Mouse (Mus musculus) naive thymus-derived CD4-positive, alpha-beta T cell, adult 2 months (primary cell): ENCODE measurements around the gene Scn8a.

Experiments
- DNase-seq: peaks from one replicate; pipeline ENCODE4 v3.0.0-alpha.2; 2011; ENCODE audit warnings: low read depth

Gene Scn8a

DNA sequence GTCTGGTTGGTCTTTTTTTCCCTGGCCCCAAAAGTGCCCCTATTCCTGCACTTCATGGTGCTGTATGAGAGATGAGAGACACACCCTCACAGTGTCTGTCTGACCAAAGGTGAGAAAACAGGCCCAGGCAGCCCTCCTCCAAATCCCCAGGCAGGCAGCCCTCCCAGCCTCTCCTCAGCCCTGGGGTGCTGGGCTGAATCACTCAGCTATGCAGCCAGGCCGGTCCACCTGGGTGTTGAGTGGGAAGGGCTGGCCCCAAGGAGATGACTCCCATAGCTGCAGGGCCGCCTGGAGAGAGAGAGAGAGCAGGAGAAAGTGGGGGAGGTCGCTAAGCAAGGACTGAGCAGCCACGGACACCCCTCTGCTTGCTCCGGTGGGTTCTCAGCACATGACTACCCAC, 201.1 kb downstream of the Scn8a start:
- no peak for DNase-seq

DNA sequence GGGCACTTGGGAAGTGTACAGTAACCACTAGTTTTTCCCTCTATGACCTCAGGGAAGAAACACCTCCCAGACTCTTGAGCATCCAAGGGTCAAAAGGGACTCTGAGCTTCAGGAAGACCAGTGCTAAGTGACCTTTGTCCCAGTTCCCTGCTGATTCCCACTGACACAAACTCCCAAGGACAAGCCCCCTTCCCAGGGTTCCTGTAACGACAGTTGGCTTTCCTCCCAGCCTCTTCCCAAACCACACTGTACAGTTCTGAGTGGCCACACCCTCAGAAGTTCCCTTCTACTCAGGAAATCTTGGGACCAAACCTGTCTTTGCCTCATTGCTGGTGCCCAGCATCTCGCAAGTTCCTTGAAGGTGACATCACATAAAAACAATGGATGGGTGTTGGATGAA, 203.1 kb downstream of the Scn8a start:
- DNase-seq = no peak

DNA sequence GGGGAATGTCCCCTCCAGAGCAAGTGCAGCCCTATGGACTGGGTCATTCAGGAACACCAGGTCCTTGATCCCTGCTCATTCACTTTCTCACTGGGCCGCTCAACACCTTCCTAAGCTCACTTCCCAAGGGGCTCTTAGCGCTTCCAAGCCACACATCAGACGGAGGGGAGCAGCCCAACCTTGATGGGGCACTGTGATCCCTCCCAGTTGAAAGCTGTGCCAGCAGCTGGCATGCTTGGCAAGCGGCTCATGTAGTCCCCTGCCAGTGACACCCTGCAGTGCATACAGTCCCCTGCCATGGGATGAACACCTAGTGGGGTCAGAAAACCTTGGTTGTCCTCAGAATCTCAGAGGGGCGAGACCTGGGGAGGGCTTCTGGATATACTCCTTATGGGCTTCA, 204.4 kb downstream of the Scn8a start:
- no peak for DNase-seq

DNA sequence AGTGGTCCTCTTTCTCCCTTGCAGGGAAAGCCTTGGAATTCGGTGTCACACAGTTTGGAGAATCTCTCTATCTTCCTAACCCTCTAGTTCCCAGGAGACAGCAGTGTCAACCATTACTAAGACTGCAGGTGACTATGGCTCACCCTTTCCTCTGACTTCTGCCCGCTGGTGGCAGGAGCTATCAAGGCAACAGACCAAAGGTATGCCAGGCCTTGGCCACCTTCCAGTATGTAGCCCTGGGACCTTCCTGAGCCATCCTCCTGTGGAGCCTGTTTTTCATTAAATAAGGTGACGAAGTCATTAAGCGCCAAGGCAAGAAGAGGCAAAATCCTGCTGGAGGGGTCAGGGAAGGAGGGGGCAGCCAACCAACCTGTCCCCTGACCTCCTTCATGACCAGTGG, 205.5 kb downstream of the Scn8a start:
- DNase-seq = no peak

DNA sequence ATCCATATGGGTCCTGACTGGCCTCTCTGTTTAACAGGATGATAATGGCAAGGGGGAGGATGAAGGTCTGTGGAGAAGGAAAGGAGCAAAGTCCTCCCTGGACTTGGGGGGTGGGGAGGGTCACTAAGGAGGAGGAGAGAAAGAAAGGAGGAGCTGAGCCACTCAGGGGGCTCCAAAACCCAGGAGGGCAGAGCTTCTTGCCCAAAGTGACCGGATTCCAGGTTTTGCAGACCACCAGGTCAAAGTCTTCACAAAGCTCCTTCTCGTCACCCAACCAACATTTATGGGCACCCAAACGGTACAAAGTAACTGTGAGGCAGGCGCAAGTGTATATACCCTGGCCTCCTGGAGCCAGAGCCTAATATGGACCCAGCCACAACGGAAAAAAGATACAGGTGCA, 206.0 kb downstream of the Scn8a start:
- no peak for DNase-seq

DNA sequence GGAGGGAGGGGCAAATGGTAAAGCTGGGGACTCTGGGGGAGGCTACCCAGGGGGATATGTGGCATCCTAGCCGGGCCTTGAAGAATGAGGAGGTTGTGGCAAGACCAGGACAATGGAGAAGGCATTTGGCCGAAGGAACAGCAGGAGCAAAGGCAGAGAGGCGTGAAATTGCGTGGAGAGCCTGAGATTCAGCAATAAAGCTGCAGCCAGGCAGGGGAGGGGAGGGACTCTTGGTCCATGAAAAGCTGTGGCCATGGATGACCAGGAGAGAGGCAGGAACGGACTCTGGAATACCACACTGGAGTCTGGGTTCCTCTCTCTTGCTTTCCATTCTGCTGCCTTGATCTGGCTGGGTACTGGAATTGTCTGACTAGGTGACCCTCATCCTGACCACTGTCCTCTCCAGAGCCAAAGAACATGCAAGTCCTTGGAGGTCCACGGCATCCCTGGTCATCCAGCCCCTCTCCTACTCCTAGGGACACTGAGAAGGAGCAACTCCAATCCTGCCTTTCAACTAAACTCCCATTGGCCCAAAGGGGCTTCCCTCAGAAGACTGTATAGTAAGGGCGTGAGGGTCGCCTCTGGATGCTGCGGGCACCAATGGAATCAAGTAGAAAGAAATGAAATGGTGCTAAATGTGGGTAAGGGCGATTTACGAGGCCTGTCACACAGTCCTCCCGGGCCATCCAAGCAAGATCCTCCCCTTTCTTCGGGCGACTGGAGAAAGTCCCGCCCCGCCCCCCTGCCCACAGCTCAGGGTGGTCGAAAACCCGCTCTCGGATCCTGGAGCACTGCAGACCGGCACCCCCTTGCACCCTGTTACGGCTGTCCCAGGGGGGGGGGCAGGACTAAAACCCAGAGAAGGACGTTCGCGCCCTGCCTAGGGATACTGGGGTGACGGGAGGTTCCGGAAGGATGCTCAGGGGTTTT, 206.7 kb downstream of the Scn8a start:
- DNase-seq = no peak

DNA sequence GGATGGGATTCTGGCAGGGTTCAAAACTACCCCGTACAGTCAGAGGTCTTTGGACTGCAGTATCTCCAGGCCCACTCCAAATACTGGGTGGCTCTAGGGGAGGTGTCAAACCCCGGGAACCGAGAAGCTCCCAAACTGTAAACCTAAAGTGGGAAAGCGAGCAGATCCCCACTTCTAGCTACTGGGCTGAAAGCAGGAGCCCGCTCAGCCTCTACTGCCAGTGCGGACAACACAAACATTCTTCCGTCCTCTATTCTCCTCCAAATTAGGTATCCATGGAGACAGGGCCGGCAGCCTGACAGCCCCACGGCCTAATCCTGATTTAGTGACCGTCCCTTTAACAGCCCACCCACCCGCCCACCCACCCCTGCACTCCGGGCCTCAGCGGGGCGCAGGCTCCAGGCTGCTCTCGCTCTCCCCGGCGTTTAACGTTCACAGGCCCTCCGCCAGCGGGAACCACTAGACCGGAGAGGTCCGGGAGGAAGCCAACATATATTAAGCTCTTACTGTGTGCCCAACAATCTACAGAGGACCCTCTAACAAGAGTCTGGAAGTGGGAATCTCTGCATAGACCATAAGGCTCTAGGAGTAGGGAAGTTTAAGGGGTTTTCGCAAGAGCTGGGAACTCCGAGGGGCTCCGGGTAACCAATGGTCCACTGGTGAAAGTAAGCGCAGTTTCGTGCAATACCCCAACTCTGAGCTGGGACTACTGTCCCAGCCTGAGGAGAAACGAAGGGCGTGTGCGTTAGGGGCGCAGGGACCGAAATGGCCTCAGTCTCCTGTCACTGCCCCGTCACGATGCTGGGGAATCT, 207.5 kb downstream of the Scn8a start:
- DNase-seq = peak; percentile 11

DNA sequence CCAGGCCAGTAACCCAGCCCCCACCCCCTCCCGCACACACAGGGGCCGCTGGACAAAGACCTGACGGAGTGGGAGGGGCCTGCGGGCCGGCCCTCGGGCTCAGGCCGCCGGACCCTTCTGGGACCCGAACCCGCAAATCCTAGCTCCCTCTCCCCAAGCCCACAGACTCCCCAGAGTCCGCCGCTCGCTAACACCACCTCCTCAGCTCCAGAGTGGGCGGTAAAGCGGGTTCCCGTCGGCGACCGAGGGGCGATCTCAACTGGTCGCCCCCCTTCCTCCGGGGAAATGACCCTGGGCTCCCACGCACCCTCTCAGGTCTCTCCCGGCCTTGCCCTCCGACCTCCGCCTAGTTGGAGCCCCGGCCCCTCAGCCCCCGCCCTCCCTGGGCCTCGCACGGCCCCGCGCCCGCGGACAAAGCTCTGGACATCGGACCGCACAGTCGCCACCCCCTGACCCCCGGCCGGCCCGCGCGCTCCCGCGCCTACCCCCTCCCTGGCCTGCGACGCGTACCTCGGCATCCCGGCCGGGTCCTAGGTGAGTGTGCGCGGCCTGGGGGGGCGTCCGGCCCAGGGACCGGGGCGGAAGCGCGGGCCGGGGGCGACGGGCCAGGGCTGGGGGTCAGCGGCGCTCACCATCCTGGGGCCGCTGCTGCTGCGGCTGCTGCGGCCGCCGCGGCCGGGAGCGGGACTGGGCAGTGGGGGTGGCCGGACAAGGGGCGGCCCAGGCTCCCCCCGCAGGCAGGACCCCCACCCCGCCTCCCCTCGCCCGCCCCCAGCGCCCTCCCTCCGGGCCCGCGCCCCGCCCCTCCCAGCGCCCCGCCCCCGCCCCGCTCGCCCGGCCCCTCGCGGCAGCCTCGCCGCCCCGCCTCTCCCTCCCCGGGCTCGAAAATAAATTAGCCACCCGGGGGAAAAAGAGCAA, 208.4 kb downstream of the Scn8a start, which contains the start of gene Fignl2:
TSS of gene Fignl2 (minus strand) at position 755 of the 918 bp plus-strand sequence.
- DNase-seq = no peak

DNA sequence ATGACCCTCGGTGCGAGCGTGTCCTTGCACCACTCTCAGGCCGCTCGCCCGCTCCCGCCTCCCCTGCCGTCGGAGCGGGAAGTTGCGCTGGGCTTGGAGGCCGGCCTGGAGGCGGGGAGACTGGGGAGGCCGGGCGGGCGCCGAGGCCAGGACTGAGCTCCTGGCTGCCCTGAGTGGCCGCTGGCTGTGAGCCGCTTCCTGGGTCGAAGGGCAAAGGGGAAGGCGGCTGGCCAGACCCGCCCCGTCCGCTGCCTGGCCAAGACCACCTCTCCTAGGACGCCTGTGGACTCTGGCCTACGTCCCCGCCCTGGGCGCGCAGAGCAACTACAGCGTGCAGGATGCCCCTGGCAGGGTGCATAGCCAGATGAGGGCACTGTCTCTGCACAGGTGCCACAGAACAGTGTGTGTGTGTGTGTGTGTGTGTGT, 209.1 kb downstream of the Scn8a start:
- peak; percentile 27 for DNase-seq

DNA sequence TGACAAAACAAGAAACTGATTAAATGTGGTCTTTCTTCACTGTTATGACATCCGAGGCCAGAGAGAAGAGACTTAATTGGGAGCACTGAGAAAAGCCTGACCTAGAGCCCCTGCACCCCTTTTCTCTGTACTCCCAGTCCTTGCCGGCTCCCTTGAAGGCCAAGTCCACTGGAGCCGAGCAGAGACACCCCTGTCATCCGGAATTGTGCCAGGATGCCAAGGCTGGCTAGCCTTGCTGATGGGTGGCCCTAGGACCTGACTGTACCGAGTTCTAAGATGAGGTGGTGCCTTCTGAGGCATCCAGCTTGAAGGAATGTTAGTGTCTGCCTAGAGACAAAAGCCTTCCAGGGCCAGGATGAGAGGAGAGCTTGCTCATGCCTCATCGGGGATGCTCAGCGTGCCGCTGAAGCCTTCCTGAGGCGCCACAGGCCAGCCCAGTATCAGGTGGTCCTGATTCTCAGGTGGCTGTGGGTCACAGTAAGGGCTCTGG, 210.4 kb downstream of the Scn8a start:
- DNase-seq = no peak

DNA sequence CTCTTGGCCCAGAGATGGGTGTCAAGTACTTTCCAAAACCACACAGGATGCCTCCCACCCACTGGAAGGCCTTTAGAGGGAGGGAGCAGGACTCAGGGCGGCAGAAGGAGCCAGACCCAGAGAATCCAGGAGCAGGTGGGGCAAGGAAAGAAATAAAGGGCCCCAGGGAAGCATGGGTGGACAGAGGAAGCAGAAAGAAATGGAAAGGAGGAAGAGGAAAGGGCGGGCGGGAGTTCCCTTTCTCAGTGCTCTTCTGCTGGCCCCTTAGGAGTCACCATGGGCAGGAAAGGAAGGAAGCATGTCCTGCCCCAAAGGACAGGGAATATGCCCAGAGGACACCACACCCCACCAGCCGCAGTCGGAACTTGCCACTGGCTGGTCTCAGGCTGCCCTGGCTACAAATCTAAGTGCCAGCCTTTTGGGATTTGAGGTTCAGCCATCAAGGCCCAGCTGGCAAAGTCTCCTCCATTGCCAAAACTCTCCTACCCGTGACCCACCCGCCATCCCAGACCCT, 211.4 kb downstream of the Scn8a start:
- no peak for DNase-seq

DNA sequence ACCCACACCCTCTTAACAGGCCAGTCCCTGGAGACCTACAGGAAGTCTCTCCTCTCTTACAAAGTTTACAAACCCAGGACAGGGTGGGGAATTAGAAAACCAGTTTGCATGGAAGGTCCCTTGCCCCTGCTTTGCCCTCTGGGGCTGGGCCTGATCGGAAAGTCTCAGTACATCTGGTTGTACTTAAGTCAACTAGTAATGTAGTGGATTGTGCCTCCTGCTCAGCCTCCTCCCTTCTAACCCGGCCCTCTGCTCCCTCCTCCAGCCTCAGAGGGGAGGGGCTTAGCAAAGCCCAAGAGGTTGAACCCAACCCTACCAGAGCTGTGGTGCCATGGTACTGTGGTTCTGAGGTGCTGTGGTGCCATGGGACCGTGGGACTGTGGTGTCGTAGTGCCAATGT, 212.6 kb downstream of the Scn8a start:
- no peak for DNase-seq

DNA sequence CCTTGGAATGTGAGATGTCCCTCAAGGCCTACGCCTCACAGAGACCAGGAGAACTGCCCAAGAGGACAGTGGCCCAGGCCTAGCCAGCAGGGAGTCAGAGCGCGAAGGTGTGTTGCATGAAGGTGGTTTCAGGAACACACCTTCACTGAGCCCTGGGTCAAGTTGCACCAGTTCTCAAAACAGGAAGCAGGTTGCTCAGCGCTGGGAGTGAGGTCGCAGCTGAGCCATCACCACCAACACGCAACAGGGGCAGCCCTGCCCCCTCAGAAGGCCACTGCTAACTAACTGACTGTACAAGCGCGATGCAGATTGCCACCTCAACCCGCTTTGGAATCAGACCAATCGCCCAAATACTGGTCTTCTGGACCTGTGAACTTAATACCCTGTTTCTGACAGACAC, 214.8 kb downstream of the Scn8a start:
- DNase-seq = no peak

DNA sequence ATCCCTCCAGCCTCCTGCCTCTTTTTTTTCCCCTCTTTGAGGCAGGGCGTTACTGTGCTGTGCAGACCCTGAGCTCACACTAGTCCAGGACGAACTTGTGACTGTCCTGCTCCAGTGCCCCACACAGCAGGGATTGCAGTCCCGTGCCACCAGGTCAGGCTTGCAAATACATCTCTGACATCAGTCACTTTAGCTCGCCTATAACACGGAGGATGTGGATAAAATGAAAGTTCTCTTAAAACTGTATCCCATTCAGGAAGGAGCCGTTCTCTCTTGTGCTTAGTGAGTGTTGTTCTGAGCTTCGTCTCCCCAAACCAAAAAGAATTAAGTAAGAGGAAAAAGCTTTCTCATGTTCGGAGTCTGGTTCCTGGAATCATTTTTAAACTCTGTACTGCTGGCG, 216.8 kb downstream of the Scn8a start:
- DNase-seq = no peak

DNA sequence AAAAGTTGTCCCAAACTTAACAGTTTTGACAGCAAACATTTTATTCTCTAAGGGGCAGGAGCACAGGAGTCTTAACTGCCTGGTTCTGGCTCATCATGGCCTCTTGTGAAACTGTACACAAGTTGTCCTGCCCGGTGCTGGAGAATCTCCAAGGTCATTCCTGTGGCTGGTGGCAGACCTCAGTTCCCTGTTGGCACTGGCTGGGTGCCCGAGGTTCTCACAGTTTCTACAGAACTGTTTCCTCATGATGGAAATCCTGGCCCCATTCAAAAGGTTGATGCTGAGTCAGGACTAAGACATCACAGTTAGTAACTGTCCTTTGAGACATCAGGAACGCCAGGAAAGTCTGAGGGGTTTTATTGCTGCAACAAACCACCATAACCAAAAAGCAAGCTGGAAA, 217.3 kb downstream of the Scn8a start:
- no peak for DNase-seq

DNA sequence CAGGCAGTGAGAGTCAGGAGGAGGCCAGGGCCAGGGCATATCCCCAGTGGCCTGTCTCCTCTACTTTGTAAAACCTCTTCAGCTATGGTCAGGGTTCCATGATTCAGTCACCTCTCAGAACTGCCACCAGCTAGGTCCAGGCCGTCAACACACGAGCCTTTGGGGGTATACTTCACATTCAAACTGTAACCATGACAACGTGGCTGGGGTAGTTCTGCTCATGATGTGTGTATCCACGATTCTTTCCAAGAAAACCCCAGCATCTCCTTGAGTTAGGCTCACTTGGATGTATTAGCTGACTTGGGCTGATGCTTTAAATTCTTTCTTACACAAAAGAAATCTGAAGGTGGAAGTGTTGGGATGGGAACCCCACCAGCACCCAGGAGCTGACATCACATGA, 218.6 kb downstream of the Scn8a start:
- DNase-seq = no peak

DNA sequence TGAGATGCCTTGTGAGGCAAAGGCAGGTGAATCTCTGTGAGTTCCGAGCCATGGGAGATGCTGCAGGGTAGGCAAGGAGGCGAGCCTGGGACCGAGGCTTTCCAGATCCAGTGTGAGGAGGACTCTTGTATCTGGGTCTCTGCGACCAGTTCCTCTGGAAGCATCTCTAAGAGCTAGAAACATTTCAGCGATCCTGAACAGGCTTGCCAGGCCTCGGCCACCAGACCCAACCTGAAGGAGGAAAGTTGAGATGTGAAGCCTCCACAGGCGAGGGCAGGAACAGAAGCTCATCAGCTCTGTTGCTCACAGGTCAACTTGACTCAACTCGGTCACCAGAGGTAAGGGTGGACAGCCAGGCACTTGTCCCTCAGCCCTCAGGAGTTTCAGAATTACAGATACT, 221.9 kb downstream of the Scn8a start:
- no peak for DNase-seq

DNA sequence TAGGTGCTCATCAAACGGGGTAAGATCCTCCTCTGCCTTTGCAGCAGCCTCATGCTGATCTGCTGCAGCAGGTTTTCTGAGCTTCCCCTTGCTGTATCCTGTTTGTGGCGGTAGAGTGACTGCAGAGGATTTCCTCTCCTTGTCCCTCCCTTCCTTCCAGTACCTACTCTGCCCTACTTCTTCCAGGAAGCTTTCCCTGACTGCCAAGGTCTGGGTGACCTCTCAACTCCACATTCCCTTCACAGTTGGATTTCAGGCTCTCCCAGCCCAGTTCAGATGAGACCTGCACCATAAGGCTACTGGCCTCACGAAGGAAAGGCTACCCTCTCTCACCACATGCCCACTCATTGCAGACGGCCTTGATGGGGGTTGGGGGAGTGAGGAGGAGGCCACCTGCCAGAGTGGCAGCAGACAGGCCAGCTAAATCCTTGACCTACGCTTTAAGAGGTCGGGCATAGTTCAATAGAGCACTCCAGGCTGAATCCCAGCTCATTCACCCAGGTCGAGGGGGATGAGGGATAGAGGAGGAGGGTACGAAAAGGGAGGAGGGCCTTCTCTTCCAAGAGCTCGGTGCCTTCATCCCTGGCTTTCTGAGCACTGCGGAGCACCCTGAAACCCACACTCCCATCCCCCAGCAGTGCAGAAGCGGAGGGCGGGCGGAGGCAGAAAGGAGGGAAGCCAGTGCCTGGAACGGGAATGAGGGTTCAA, 222.6 kb downstream of the Scn8a start:
- no peak for DNase-seq

DNA sequence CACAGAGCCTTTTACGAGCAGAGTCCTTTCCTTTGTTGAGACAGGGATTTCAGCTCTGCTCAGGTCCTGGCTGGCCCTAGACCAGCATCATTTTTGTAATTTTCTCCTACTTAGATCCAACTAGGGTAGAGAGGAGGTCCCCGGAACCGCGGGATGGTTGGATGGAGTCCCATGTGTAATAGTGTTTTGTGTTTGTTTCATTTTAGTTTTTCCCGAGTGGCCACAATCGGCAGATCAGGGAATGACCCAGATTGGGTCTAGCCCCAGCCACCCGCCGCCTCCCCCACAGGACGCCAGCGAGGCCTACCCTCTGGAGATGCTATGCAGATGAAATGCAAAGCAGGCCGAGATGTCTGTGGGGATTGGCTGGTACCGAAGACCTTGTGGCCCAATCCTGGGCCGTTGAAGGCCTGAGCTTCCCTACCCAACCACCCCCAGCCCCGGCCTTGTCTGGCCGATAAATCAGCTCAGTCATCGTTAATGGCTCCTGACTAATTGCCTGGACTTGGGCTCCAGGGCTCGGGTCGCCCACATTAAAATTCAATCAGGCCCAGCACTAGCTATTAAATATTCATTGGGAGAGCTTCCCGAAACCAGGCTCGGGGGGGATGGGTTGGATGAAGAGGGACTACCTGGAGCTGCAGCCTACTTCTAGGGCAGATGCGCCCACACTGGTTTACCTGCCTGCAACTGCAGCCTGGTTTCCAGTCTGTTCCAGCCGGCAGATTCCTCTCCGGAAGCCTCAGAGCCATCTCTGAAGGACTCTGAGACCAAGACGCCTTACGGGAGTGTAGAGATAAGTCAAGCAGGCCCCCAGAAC, 223.4 kb downstream of the Scn8a start:
- DNase-seq = no peak

DNA sequence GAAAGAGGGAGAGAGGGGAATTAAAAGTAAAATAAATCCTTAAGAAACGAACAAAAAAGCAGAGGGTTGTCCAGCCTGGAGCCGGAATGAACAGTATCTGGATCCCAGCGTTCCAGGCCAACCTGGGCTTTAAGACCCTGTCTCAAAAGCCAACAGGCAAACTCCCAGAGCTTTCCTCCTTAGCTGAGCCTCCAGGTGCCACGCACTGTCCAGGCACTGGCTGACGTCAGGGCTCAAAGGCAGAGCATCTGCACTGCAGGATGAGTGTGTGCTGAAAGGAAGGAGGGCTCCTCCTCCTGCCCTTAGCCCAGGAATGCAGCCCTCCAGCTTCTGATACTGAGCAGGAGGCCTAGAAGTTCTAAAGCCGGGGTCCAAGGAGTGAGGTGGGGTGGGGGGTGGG, 224.3 kb downstream of the Scn8a start:
- DNase-seq = no peak
